Mouse (Mus musculus): ENCODE data around the gene Tesc.

GRCm38 (mm10) chr5:118010872-118011271 lies 16.7 kb upstream of the Tesc start:
- TF ChIP-seq CTCF (IDR thresholded peaks at IDR 0.05; ENCODE audit: low read depth, low read length): no peak
- TF ChIP-seq POLR2A (IDR thresholded peaks at IDR 0.05; ENCODE audit: insufficient read depth, low read length): no peak

All from ES-Bruce4 (cell line).